Mouse (Mus musculus): ENCODE results near the gene Gna13. TPM values are rescaled to one million over a fixed set of nuclear protein-coding genes. Genes with fewer than 3 reads are reported as not detected.
"Not testable (repeated sequence)": the region's sequence is repeated elsewhere in the genome, so short reads cannot be mapped to it uniquely, and the experiment has no call there.

The Gna13 gene
- total and polyA plus RNA-seq, 3 experiments: 12.7 to 30.9 (median 30.8) TPM

DNA sequence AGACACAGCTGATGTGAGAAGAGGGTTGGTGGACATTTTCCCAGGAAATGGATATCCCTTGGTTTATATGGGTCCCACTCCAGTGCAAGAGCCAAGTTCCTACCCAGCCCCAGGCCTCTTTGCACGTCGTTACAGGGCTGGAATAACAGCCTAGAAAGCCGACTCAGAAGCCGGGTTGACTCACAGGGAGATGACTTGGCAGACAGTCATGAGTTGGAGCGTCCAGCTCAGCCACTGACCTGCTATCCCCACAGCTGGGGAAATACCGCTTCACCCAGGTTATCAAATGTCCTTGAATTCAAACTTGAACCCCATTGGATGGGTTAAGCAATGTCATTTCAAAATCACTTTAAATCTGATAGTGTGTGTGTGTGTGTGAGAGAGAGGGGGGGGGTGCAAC lies 29.9 kb upstream of the Gna13 start:
- WGBS: 40% methylated on average over 6 of the region's 6 CpGs
- no peak overlapping the region for H3K9ac ChIP-seq (ENCODE audit: low read depth, low read length)
- no peaks in the 10 kb centered on the region for H3K79me2 ChIP-seq (replicated peaks; ENCODE audit: control insufficient read depth, insufficient read depth, low read length)
- H3K4me3 ChIP-seq: no peak overlapping the region
- peaks cover 5% of the 10 kb centered on the region for H3K4me1 ChIP-seq (ENCODE audit: control insufficient read depth, insufficient read depth, low read length)
- no peak for DNase-seq
- TF ChIP-seq POLR2A (IDR thresholded peaks at IDR 0.05; ENCODE audit: insufficient read depth, low read depth, low read length): no peak
- no peak for TF ChIP-seq EP300 (IDR thresholded peaks at IDR 0.05; ENCODE audit: insufficient read depth, low read depth, low read length)
- TF ChIP-seq CTCF (IDR thresholded peaks at IDR 0.05): no peak
- no peak overlapping the region for H3K27ac ChIP-seq
- no peaks in the 10 kb centered on the region for H3K36me3 ChIP-seq (ENCODE audit: control insufficient read depth, insufficient read depth, low read length)
- no peaks in the 10 kb centered on the region for H3K27me3 ChIP-seq (ENCODE audit: control insufficient read depth, insufficient read depth, low read length)
- intact Hi-C loops (cut with DNase I): loop anchor here (5.0 kb wide), 2 partner anchors 255 to 530 kb away; no protein-coding TSS in a partner anchor

DNA sequence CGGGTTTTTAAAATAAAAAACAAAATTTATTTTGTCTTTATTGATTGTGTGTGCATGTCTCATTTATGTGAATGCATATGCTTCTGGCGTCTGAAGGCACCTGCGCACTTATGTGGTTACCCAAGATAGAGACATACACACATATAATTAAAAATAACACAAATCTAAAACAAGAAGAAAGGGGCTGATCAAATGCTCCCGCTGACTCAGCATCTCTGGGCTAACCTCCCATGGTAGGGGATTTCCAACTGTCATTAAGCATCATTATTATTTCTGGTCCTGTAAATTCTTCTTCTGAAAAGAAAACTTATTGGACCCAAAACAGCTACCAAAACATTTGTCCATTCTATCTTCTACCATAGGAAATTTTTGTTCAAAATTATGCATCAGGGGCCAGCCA lies 27.9 kb upstream of the Gna13 start:
- peaks cover 3% of the 10 kb centered on the region; the same call in 1 of the 2 replicates for H3K4me1 ChIP-seq (ENCODE audit: control insufficient read depth, insufficient read depth, low read length)
- no peak for DNase-seq
- H3K27ac ChIP-seq: no peak overlapping the region
- 93% methylated on average over 4 of the region's 4 CpGs for WGBS
- H3K27me3 ChIP-seq (ENCODE audit: control insufficient read depth, insufficient read depth, low read length): no peaks in the 10 kb centered on the region
- no peak overlapping the region for H3K4me3 ChIP-seq
- H3K36me3 ChIP-seq (ENCODE audit: control insufficient read depth, insufficient read depth, low read length): no peaks in the 10 kb centered on the region
- H3K79me2 ChIP-seq (replicated peaks; ENCODE audit: control insufficient read depth, insufficient read depth, low read length): no peaks in the 10 kb centered on the region
- intact Hi-C loops (cut with DNase I): loop anchor here (5.0 kb wide), 2 partner anchors 253 to 528 kb away; no protein-coding TSS in a partner anchor
- H3K9ac ChIP-seq (ENCODE audit: low read depth, low read length): no peak overlapping the region
- no peak for TF ChIP-seq EP300 (IDR thresholded peaks at IDR 0.05; ENCODE audit: insufficient read depth, low read depth, low read length)
- no peak for TF ChIP-seq POLR2A (IDR thresholded peaks at IDR 0.05; ENCODE audit: insufficient read depth, low read depth, low read length)
- no peak for TF ChIP-seq CTCF (IDR thresholded peaks at IDR 0.05)

DNA sequence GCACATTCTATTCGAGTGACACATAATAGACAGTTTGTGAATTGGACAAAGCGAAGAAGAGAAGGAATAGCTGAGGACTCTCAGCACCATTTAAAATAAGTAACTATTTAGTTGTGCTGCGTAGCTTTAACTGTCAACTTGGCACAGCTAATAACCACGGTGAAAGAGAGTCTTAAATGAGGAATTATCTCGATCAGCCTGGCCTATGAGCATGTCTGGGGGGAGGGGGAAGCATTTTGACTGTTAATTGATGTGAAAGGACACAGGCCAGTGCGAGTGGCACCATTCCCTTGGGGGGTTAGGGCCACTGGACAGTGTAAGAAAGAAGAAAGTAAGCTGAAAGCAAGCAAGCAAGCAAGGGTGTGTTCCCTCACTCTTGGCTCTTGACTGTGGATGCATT lies 26.7 kb upstream of the Gna13 start:
- Histone ChIP-seq H3K36me3 (ENCODE audit: control insufficient read depth, insufficient read depth, low read length) (no peaks in the 10 kb centered on the region), H3K27ac (no peak overlapping the region), H3K4me1 (ENCODE audit: control insufficient read depth, insufficient read depth, low read length) (peaks cover 3% of the 10 kb centered on the region; the same call in 1 of the 2 replicates), H3K4me3 (no peak overlapping the region), H3K79me2 (replicated peaks; ENCODE audit: control insufficient read depth, insufficient read depth, low read length) (no peaks in the 10 kb centered on the region), H3K9ac (ENCODE audit: low read depth, low read length) (no peak overlapping the region), H3K27me3 (ENCODE audit: control insufficient read depth, insufficient read depth, low read length) (no peaks in the 10 kb centered on the region)
- DNase-seq: no peak
- intact Hi-C loops (cut with DNase I): no loop called here
- TF ChIP-seq CTCF (IDR thresholded peaks at IDR 0.05) (no peak), EP300 (IDR thresholded peaks at IDR 0.05; ENCODE audit: insufficient read depth, low read depth, low read length) (no peak), POLR2A (IDR thresholded peaks at IDR 0.05; ENCODE audit: insufficient read depth, low read depth, low read length) (no peak)
- WGBS: 51% methylated on average over 6 of the region's 6 CpGs

DNA sequence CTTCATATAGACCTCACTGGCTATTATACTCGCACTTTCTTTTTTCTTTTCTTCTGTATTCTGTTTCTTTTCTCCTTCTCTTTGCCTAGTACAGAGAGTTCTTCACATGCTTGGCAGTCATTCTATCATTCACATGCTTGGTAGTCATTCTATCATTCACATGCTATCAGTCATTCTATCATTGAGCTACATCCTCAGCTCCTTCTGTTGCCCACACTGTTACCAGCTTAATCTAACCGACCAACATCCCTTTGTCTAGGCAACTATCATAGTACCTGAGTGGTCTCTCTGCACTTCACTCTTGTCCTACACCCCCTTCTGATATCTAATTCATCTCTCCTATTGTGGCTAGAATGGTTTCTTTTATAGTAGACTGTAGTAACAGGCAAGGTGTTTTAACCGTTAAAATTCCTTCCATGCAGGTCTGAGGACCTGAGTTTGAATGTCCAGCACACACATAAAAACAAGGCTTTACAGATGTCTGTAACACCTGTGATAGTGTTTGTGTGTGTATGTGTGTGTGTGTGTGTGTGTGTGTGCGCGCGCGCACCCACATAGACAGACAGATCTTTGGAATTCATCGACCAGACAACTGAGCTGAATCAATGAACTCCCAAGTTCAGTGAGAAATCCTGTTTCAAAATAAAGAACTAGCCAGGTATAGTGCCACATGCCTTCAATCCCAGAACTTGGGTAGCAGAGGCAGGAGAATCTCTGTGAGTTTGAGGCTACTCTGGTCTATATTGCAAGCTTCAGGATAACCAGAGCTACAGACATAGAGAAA lies 23.3 kb upstream of the Gna13 start:
- no peak for DNase-seq
- H3K79me2 ChIP-seq (replicated peaks; ENCODE audit: control insufficient read depth, insufficient read depth, low read length): no peaks in the 10 kb centered on the region
- WGBS: 95% methylated on average over 8 of the region's 8 CpGs
- peaks cover 5% of the 10 kb centered on the region for H3K4me1 ChIP-seq (ENCODE audit: control insufficient read depth, insufficient read depth, low read length)
- no peak overlapping the region for H3K4me3 ChIP-seq
- intact Hi-C loops (cut with DNase I): no loop called here
- no peaks in the 10 kb centered on the region for H3K36me3 ChIP-seq (ENCODE audit: control insufficient read depth, insufficient read depth, low read length)
- no peak for TF ChIP-seq POLR2A (IDR thresholded peaks at IDR 0.05; ENCODE audit: insufficient read depth, low read depth, low read length)
- no peak for TF ChIP-seq CTCF (IDR thresholded peaks at IDR 0.05)
- TF ChIP-seq EP300 (IDR thresholded peaks at IDR 0.05; ENCODE audit: insufficient read depth, low read depth, low read length): no peak
- no peak overlapping the region for H3K9ac ChIP-seq (ENCODE audit: low read depth, low read length)
- H3K27ac ChIP-seq: no peak overlapping the region
- H3K27me3 ChIP-seq (ENCODE audit: control insufficient read depth, insufficient read depth, low read length): no peaks in the 10 kb centered on the region

DNA sequence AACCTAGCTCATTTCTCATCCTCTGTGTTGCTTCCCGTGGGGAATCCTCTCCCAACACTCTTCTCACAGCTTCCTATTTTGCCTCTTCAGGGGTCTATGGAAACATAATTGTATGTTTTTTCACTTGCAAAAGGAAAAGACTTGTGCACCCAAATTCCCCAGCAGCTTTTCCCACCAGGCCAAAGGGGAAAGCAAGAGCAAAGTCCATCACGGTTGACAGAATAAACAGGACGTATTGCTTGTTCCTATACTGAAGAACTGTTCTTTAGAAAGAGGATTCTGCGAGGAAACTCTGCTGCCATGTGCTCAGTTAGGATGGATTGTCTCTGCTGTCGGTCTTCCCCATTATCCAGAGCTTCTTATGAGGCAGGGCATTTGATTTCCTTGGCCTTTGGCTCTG lies 22.1 kb upstream of the Gna13 start:
- TF ChIP-seq EP300 (IDR thresholded peaks at IDR 0.05; ENCODE audit: insufficient read depth, low read depth, low read length) (no peak), POLR2A (IDR thresholded peaks at IDR 0.05; ENCODE audit: insufficient read depth, low read depth, low read length) (no peak), CTCF (IDR thresholded peaks at IDR 0.05) (no peak)
- no peak overlapping the region for H3K4me3 ChIP-seq
- 66% methylated on average over 5 of the region's 5 CpGs for WGBS
- no peaks in the 10 kb centered on the region for H3K27me3 ChIP-seq (ENCODE audit: control insufficient read depth, insufficient read depth, low read length)
- no peak overlapping the region for H3K27ac ChIP-seq
- no peaks in the 10 kb centered on the region for H3K36me3 ChIP-seq (ENCODE audit: control insufficient read depth, insufficient read depth, low read length)
- no peak overlapping the region for H3K9ac ChIP-seq (ENCODE audit: low read depth, low read length)
- intact Hi-C loops (cut with DNase I): no loop called here
- H3K4me1 ChIP-seq (ENCODE audit: control insufficient read depth, insufficient read depth, low read length): peaks cover 6% of the 10 kb centered on the region
- no peak for DNase-seq
- no peaks in the 10 kb centered on the region for H3K79me2 ChIP-seq (replicated peaks; ENCODE audit: control insufficient read depth, insufficient read depth, low read length)

DNA sequence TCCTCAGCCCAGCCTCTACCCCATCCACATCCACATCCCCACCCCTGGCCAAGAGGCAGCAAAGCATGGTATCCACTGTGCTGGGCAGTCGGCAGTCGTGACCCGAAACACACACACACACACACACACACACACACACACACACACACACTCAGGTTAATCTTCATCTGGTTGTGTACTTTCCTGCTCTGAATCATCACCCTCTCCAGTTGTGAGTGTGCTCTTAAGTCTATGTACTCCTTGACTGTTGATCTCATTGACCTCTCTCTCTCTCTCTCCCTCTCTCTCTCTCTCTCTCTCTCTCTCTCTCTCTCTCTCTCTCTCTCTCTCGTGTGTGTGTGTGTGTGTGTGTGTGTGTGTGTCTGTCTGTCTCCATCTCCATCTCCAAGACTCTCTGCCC lies 20.0 kb upstream of the Gna13 start:
- 98% methylated on average over 4 of the region's 4 CpGs for WGBS
- H3K9ac ChIP-seq (ENCODE audit: low read depth, low read length); intact Hi-C loops (cut with DNase I): not testable (repeated sequence)

More for the DNA sequence above, 20.0 kb upstream of the Gna13 start:
- H3K79me2 ChIP-seq (replicated peaks; ENCODE audit: control insufficient read depth, insufficient read depth, low read length); H3K36me3 ChIP-seq (ENCODE audit: control insufficient read depth, insufficient read depth, low read length); H3K27me3 ChIP-seq (ENCODE audit: control insufficient read depth, insufficient read depth, low read length); H3K27ac ChIP-seq; H3K4me3 ChIP-seq; DNase-seq: not testable (repeated sequence)
- peaks cover 10% of the 10 kb centered on the region for H3K4me1 ChIP-seq (ENCODE audit: control insufficient read depth, insufficient read depth, low read length)
